Mouse (Mus musculus) naive thymus-derived CD4-positive, alpha-beta T cell, adult 5 months (primary cell): Measurements from ENCODE around the gene Lap3. TPM values are rescaled to one million over a fixed set of nuclear protein-coding genes. Genes with fewer than 3 reads are reported as not detected.

Source experiments
- polyA plus RNA-seq: library from polyadenylated mRNA; unstranded; fragments of 100-300 nt; shearing (Covaris generic); gene quantifications from one replicate; pipeline ENCODE4 v1.2.1, GENCODE M21; 2017

The Lap3 gene
- polyA plus RNA-seq = 24.3 TPM

GRCm38 (mm10) chr5:45493191-45494092 is at the start of gene Lap3:
TSS of gene Lap3 (plus strand) at chr5:45493374.

GRCm38 (mm10) chr5:45449831-45450716 is 43.1 kb upstream of the Lap3 start, which contains the start of gene Qdpr:
TSS of gene Qdpr (minus strand) at chr5:45450236.

GRCm38 (mm10) chr5:45453451-45453850 is 39.7 kb upstream of the Lap3 start, which contains the start of gene Clrn2:
TSS of gene Clrn2 (plus strand) at chr5:45453751.

GRCm38 (mm10) chr5:45519960-45520808 is 27.0 kb downstream of the Lap3 start, which contains the start of gene Med28:
TSS of gene Med28 (plus strand) at chr5:45520229.

Other genes with a start within 250 kb of the Lap3 start
- gene Qdpr, start 43.1 kb upstream of the Lap3 start, polyA plus RNA-seq = 96.4 TPM
- not detected for gene Clrn2, start 39.6 kb upstream of the Lap3 start, polyA plus RNA-seq
- 187 TPM for gene Med28, start 26.9 kb downstream of the Lap3 start, polyA plus RNA-seq
- not detected for gene Fam184b, start 146.2 kb downstream of the Lap3 start, polyA plus RNA-seq
- 0.24 TPM for gene Ncapg, start 176.5 kb downstream of the Lap3 start, polyA plus RNA-seq